8 mouse cellular contexts compared by ENCODE assay signal in the genomic region with DNA sequence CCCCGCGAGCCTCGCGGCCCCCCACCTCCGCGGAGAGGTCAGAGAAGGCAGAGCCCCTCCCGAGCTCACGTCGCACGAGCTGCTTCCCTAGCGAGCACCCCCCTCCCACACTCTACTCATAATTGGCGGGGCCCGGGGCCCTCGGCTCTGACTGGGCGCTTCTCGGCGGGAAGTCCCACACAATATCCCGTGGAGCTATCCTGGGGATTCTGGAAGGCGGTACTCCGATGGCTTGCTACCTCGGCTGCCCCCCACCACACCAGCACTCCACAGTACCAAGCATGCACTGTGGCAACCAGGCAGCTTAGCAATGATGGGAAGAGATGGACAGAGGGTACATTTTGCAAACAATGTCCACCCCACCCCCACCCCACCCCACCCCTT. TPM values are rescaled to one million over a fixed set of nuclear protein-coding genes. Genes with fewer than 3 reads are reported as not detected.
A peak's percentile ranks its signal among the peaks of the same experiment; 100 is the strongest.
DNase-seq lines count a peak whose midpoint lies in the region; ATAC-seq and TF ChIP-seq lines count a peak whose summit lies in the region.

No protein-coding gene starts in this region.

- no peak for DNase-seq in left cerebral cortex, adult 2 months (ENCODE audit: extremely low spot score in 1 of 2, low spot score in 2 of 2)
- DNase-seq in left cerebral cortex, postnatal 14 days (ENCODE audit: low spot score in 2 of 2), result no peak
- no peak for DNase-seq in urinary bladder, postnatal 14 days (ENCODE audit: low spot score)
- no peak for DNase-seq in retina, postnatal 1 day
- no peak for DNase-seq in B cell, adult 2 months

- no peak overlapping the region for H3K9ac ChIP-seq in embryonic facial prominence, embryonic 12.5 days
- peak overlapping the region; percentile 79 for H3K9ac ChIP-seq in intestine, postnatal 0 days (ENCODE audit: low read depth, low read length)
- H3K9ac ChIP-seq in neural tube, embryonic 13.5 days, result peak overlapping the region; percentile 49; the same call in 1 of the 2 replicates

- no peaks in the 10 kb centered on the region for H3K36me3 ChIP-seq in embryonic facial prominence, embryonic 12.5 days
- H3K36me3 ChIP-seq in intestine, postnatal 0 days (ENCODE audit: control insufficient read depth, insufficient read depth), result no peaks in the 10 kb centered on the region
- no peaks in the 10 kb centered on the region for H3K36me3 ChIP-seq in neural tube, embryonic 13.5 days

- peak overlapping the region; percentile 34 for H3K4me3 ChIP-seq in left cerebral cortex, adult 2 months
- peak overlapping the region; percentile 46 for H3K4me3 ChIP-seq in embryonic facial prominence, embryonic 12.5 days
- peak overlapping the region; percentile 60 for H3K4me3 ChIP-seq in intestine, postnatal 0 days (ENCODE audit: low read depth, low read length)
- H3K4me3 ChIP-seq in neural tube, embryonic 13.5 days, result peak overlapping the region; percentile 41

- H3K4me1 ChIP-seq in embryonic facial prominence, embryonic 12.5 days, result no peaks in the 10 kb centered on the region
- H3K4me1 ChIP-seq in intestine, postnatal 0 days (replicated peaks; ENCODE audit: control insufficient read depth, insufficient read depth, low read length), result no peaks in the 10 kb centered on the region
- no peaks in the 10 kb centered on the region for H3K4me1 ChIP-seq in neural tube, embryonic 13.5 days (replicated peaks)

- peak overlapping the region; percentile 50 for H3K4me2 ChIP-seq in embryonic facial prominence, embryonic 12.5 days (replicated peaks)
- H3K4me2 ChIP-seq in intestine, postnatal 0 days (replicated peaks; ENCODE audit: low read depth), result peak overlapping the region; percentile 70
- H3K4me2 ChIP-seq in neural tube, embryonic 13.5 days, result peak overlapping the region; percentile 49

- no peak overlapping the region for H3K27ac ChIP-seq in left cerebral cortex, adult 2 months
- no peak overlapping the region for H3K27ac ChIP-seq in embryonic facial prominence, embryonic 12.5 days
- H3K27ac ChIP-seq in intestine, postnatal 0 days (ENCODE audit: low read depth, low read length), result peak overlapping the region; percentile 91
- H3K27ac ChIP-seq in neural tube, embryonic 13.5 days (replicated peaks), result no peak overlapping the region

- no peaks in the 10 kb centered on the region for H3K9me3 ChIP-seq in embryonic facial prominence, embryonic 12.5 days
- H3K9me3 ChIP-seq in intestine, postnatal 0 days (ENCODE audit: control insufficient read depth), result no peaks in the 10 kb centered on the region
- no peaks in the 10 kb centered on the region for H3K9me3 ChIP-seq in neural tube, embryonic 13.5 days

- peak; percentile 35; the same call in 1 of the 2 replicates for ATAC-seq in embryonic facial prominence, embryonic 12.5 days (ENCODE audit: insufficient number of reproducible peaks, insufficient read depth, low FRiP score, low TSS enrichment)
- peak; percentile 22 for ATAC-seq in intestine, postnatal 0 days
- ATAC-seq in neural tube, embryonic 13.5 days (ENCODE audit: low read depth), result peak; percentile 54

- no peak for TF ChIP-seq CTCF in left cerebral cortex, adult 2 months (IDR thresholded peaks at IDR 0.05)
- TF ChIP-seq CTCF in intestine, postnatal 0 days (IDR thresholded peaks at IDR 0.05; ENCODE audit: low read depth), result no peak

- H3K27me3 ChIP-seq in embryonic facial prominence, embryonic 12.5 days, result peaks cover 17% of the 10 kb centered on the region
- H3K27me3 ChIP-seq in intestine, postnatal 0 days (replicated peaks; ENCODE audit: control insufficient read depth, insufficient read depth, low read length), result no peaks in the 10 kb centered on the region
- peaks cover 46% of the 10 kb centered on the region for H3K27me3 ChIP-seq in neural tube, embryonic 13.5 days

- intact Hi-C loops in left cerebral cortex, adult 2 months (cut with DNase I), result no loop called here
- intact Hi-C loops in left cerebral cortex, postnatal 14 days (cut with DNase I), result no loop called here

- WGBS in embryonic facial prominence, embryonic 12.5 days, result 26% methylated on average over 16 of the region's 21 CpGs
- WGBS in intestine, postnatal 0 days, result 24% methylated on average over 15 of the region's 21 CpGs
- WGBS in neural tube, embryonic 13.5 days, result 19% methylated on average over 21 of the region's 21 CpGs

RNA-seq across cellular contexts. Expression of a gene that starts 8.4 kb away (rescaled TPM):
- under 1 TPM; 0.63 to 0.84 TPM for total RNA-seq in left cerebral cortex, adult 2 months (2021)
- total RNA-seq in left cerebral cortex, postnatal 14 days (2021), result 1 to 10 TPM in 1 of 2 experiments, under 1 TPM in 1; 0.87 to 1.2 TPM
- polyA plus RNA-seq in embryonic facial prominence, embryonic 12.5 days (2016; fragmentation: Nextera tagmentation; extraction: Ambion mirVana), result 3.2 and 4.0 TPM in 2 replicates
- 10.6 and 11.1 TPM in 2 replicates for polyA plus RNA-seq in intestine, postnatal 0 days (2015; fragmentation: Nextera tagmentation; extraction: Ambion mirVana)
- 0.85 and 0.92 TPM in 2 replicates for polyA plus RNA-seq in neural tube, embryonic 13.5 days (2015; fragmentation: Nextera tagmentation; extraction: Ambion mirVana)

RNA-seq across cellular contexts. Expression of a gene that starts 58.9 kb away (rescaled TPM):
- total RNA-seq in left cerebral cortex, adult 2 months (2021), result 10 to 100 TPM; 21.6 to 28.3 TPM
- total RNA-seq in left cerebral cortex, postnatal 14 days (2021), result 10 to 100 TPM; 28.8 to 31.8 TPM
- polyA plus RNA-seq in embryonic facial prominence, embryonic 12.5 days (2016; fragmentation: Nextera tagmentation; extraction: Ambion mirVana), result 75.0 and 79.3 TPM in 2 replicates
- polyA plus RNA-seq in intestine, postnatal 0 days (2015; fragmentation: Nextera tagmentation; extraction: Ambion mirVana), result 67.2 and 68.9 TPM in 2 replicates
- polyA plus RNA-seq in neural tube, embryonic 13.5 days (2015; fragmentation: Nextera tagmentation; extraction: Ambion mirVana), result 44.1 and 51.9 TPM in 2 replicates
